Mouse (Mus musculus) MEL (cell line): ENCODE results near the gene Nox3. TPM values are rescaled to one million over a fixed set of nuclear protein-coding genes. Genes with fewer than 3 reads are reported as not detected.

Experiments
- DNase-seq: peaks from one replicate; pipeline ENCODE4 v3.0.0; 2011; ENCODE audit warnings: low read depth, low spot score
- H3K27ac ChIP-seq: 2 replicates; pipeline ENCODE4 v1.5.1; 2012; ENCODE audit warnings: low read depth, mild to moderate bottlenecking, control low read depth, low read length, moderate library complexity; ENCODE audit not compliant: control insufficient read depth
- H3K27me3 ChIP-seq, 2 experiments: fragments of 150-350 bp in 1 of 2; sonication (generic) in 1 of 2; 2 replicates each; pipeline ENCODE4 v1.6.1; 2012; ENCODE audit warnings: low read length in 2 of 2, mild to moderate bottlenecking in 2 of 2, improper control_type of control experiment in 1 of 2, moderate library complexity in 1 of 2; ENCODE audit not compliant: insufficient read depth in 2 of 2, control insufficient read depth in 1 of 2
- H3K36me3 ChIP-seq, 2 experiments: 2 replicates each; pipeline ENCODE4 v1.6.1; 2012 to 2014; ENCODE audit warnings: low read length in 2 of 2, improper control_type of control experiment in 1 of 2, inconsistent platforms in 1 of 2, mild to moderate bottlenecking in 1 of 2; ENCODE audit not compliant: insufficient read depth in 2 of 2, control insufficient read depth in 1 of 2
- H3K4me1 ChIP-seq, 2 experiments: fragments of 150-350 bp in 1 of 2; sonication (generic) in 1 of 2; 2 replicates each; pipeline ENCODE4 v1.6.1; 2012; ENCODE audit warnings: low read length in 2 of 2, improper control_type of control experiment in 1 of 2, mild to moderate bottlenecking in 1 of 2; ENCODE audit not compliant: insufficient read depth in 2 of 2, control insufficient read depth in 1 of 2
- H3K4me3 ChIP-seq, 2 experiments: fragments of 150-350 bp in 1 of 2; sonication (generic) in 1 of 2; 2 replicates each; pipeline ENCODE4 v1.5.1; 2012; ENCODE audit warnings: low read depth in 2 of 2, low read length in 2 of 2, mild to moderate bottlenecking in 2 of 2, moderate library complexity in 2 of 2, control low read depth in 1 of 2, improper control_type of control experiment in 1 of 2; ENCODE audit not compliant: control insufficient read depth in 1 of 2, insufficient read depth in 1 of 2
- H3K79me2 ChIP-seq: 2 replicates; pipeline ENCODE4 v1.6.1; 2012; ENCODE audit warnings: mild to moderate bottlenecking, low read length, moderate library complexity; ENCODE audit not compliant: control insufficient read depth, poor library complexity, insufficient read depth
- H3K9ac ChIP-seq: 2 replicates; pipeline ENCODE4 v1.6.1; 2012; ENCODE audit warnings: low read depth, mild to moderate bottlenecking, control low read depth, low read length, moderate library complexity; ENCODE audit not compliant: control insufficient read depth, poor library complexity, severe bottlenecking
- H3K9me3 ChIP-seq: fragments of 150-350 bp; sonication (generic); replicated peaks from 2 replicates; pipeline ENCODE4 v1.6.1; 2012; ENCODE audit warnings: mild to moderate bottlenecking, low read length, improper control_type of control experiment, moderate library complexity; ENCODE audit not compliant: insufficient read depth
- BHLHE40 ChIP-seq: IDR thresholded peaks from 2 replicates; pipeline ENCODE4 v1.6.1; 2012; ENCODE audit warnings: low read depth, mild to moderate bottlenecking, inconsistent platforms, low read length, improper control_type of control experiment, borderline replicate concordance
- CHD2 ChIP-seq: IDR thresholded peaks from 2 replicates; pipeline ENCODE4 v1.6.1; 2011; ENCODE audit warnings: low read length, improper control_type of control experiment
- E2F4 ChIP-seq: IDR thresholded peaks from 2 replicates; pipeline ENCODE4 v1.6.1; 2011; ENCODE audit warnings: low read depth, low read length, improper control_type of control experiment, borderline replicate concordance
- ETS1 ChIP-seq: IDR thresholded peaks from 2 replicates; pipeline ENCODE4 v1.6.1; 2012; ENCODE audit warnings: low read depth, mild to moderate bottlenecking, inconsistent platforms, low read length, improper control_type of control experiment, moderate library complexity
- GATA1 ChIP-seq: IDR thresholded peaks from 2 replicates; pipeline ENCODE4 v1.6.1; 2011; ENCODE audit warnings: low read depth, low read length, improper control_type of control experiment
- JUND ChIP-seq: IDR thresholded peaks from 2 replicates; pipeline ENCODE4 v1.6.1; 2011; ENCODE audit warnings: low read depth, mild to moderate bottlenecking, improper control_type of control experiment, low read length
- MAZ ChIP-seq: IDR thresholded peaks from 2 replicates; pipeline ENCODE4 v1.6.1; 2012; ENCODE audit warnings: low read depth, mild to moderate bottlenecking, inconsistent platforms, low read length, improper control_type of control experiment
- MYC ChIP-seq: IDR thresholded peaks from 2 replicates; pipeline ENCODE4 v1.6.1; 2011; ENCODE audit warnings: low read depth, mild to moderate bottlenecking, low read length, improper control_type of control experiment, moderate library complexity
- NELFE ChIP-seq: IDR thresholded peaks from 2 replicates; pipeline ENCODE4 v1.6.1; 2011; ENCODE audit warnings: low read depth, low read length, improper control_type of control experiment
- NRF1 ChIP-seq: IDR thresholded peaks from 2 replicates; pipeline ENCODE4 v1.6.1; 2014; ENCODE audit warnings: low read depth, mild to moderate bottlenecking, inconsistent platforms, low read length, improper control_type of control experiment, moderate library complexity; ENCODE audit not compliant: poor library complexity, insufficient read depth, severe bottlenecking
- POLR2AphosphoS5 ChIP-seq: IDR thresholded peaks from 2 replicates; pipeline ENCODE4 v1.6.1; 2012; ENCODE audit warnings: low read depth, borderline replicate concordance, mild to moderate bottlenecking, inconsistent platforms, low read length, moderate library complexity, mixed read lengths
- RAD21 ChIP-seq: IDR thresholded peaks from 2 replicates; pipeline ENCODE4 v1.6.1; 2011; ENCODE audit warnings: mild to moderate bottlenecking, low read depth, low read length, improper control_type of control experiment
- SIN3A ChIP-seq: IDR thresholded peaks from 2 replicates; pipeline ENCODE4 v1.6.1; 2012; ENCODE audit warnings: low read length, improper control_type of control experiment, inconsistent platforms
- SMC3 ChIP-seq: IDR thresholded peaks from 2 replicates; pipeline ENCODE4 v1.6.1; 2011; ENCODE audit warnings: low read depth, low read length, improper control_type of control experiment
- TAL1 ChIP-seq: IDR thresholded peaks from 2 replicates; pipeline ENCODE4 v1.6.1; 2012; ENCODE audit warnings: mild to moderate bottlenecking, inconsistent platforms, low read length, moderate library complexity, mixed read lengths
- TBP ChIP-seq: IDR thresholded peaks from 2 replicates; pipeline ENCODE4 v1.8.0; 2011; ENCODE audit warnings: low read depth, low read length, improper control_type of control experiment
- TCF12 ChIP-seq: IDR thresholded peaks from 2 replicates; pipeline ENCODE4 v1.6.1; 2014; ENCODE audit warnings: low read depth, mild to moderate bottlenecking, inconsistent platforms, low read length, improper control_type of control experiment, moderate library complexity
- UBTF ChIP-seq: IDR thresholded peaks from 2 replicates; pipeline ENCODE4 v1.6.1; 2012; ENCODE audit warnings: low read depth, mild to moderate bottlenecking, inconsistent platforms, low read length, improper control_type of control experiment, moderate library complexity, borderline replicate concordance; ENCODE audit not compliant: insufficient read depth
- USF1 ChIP-seq: IDR thresholded peaks from 2 replicates; pipeline ENCODE4 v1.6.1; 2014; ENCODE audit warnings: low read depth, mild to moderate bottlenecking, inconsistent platforms, low read length, improper control_type of control experiment, moderate library complexity
- USF2 ChIP-seq, 2 experiments: IDR thresholded peaks; 2 replicates each; pipeline ENCODE4 v1.6.1; 2011 to 2012; ENCODE audit warnings: improper control_type of control experiment in 2 of 2, low read length in 2 of 2, borderline replicate concordance in 1 of 2, inconsistent platforms in 1 of 2, low read depth in 1 of 2, mild to moderate bottlenecking in 1 of 2; ENCODE audit not compliant: insufficient read depth in 1 of 2
- ZKSCAN1 ChIP-seq: IDR thresholded peaks from 2 replicates; pipeline ENCODE4 v1.6.1; 2012; ENCODE audit warnings: low read depth, mild to moderate bottlenecking, inconsistent platforms, low read length, improper control_type of control experiment, moderate library complexity
- ZMIZ1 ChIP-seq: IDR thresholded peaks from 2 replicates; pipeline ENCODE4 v1.6.1; 2012; ENCODE audit warnings: low read depth, mild to moderate bottlenecking, inconsistent platforms, low read length, improper control_type of control experiment, moderate library complexity
- polyA plus RNA-seq, 2 experiments: library from polyadenylated mRNA; stranded (reverse) in 1 of 2; unstranded in 1 of 2; fragments of >175 nt in 1 of 2; fragments of >200 nt in 1 of 2; gene quantifications; 2 replicates each; pipeline versions ENCODE4 v1.2.1 to v1.2.4; 2012; ENCODE audit warnings: low replicate concordance in 2 of 2, low read depth in 1 of 2; ENCODE audit not compliant: insufficient read length in 2 of 2, insufficient read depth in 1 of 2, missing spikeins in 1 of 2
- total RNA-seq: library from RNA; depleted of rRNA; stranded (reverse); fragments of 300-350 nt; gene quantifications from 2 replicates; pipeline ENCODE4 v1.2.3, GENCODE M21; 2012

Nox3 gene
- total and polyA plus RNA-seq, 3 experiments = not detected

- H3K27me3 ChIP-seq = no peaks in the 10 kb centered on the region; a peak in 1 of 4 replicates
- DNase-seq = no peak
- H3K9me3 ChIP-seq = no peaks in the 10 kb centered on the region
- no peaks in the 10 kb centered on the region for H3K4me1 ChIP-seq
- no peak overlapping the region for H3K4me3 ChIP-seq
- H3K79me2 ChIP-seq = no peaks in the 10 kb centered on the region
- H3K27ac ChIP-seq = no peak overlapping the region
- H3K9ac ChIP-seq = no peak overlapping the region
- H3K36me3 ChIP-seq = no peaks in the 10 kb centered on the region
- no peak for TF ChIP-seq SIN3A
- TF ChIP-seq NRF1 = no peak
- no peak for TF ChIP-seq JUND
- TF ChIP-seq ZMIZ1 = no peak
These were observed 45.7 kb downstream of the Nox3 start for GRCm38 (mm10) chr17:3650377-3650776.

DNA sequence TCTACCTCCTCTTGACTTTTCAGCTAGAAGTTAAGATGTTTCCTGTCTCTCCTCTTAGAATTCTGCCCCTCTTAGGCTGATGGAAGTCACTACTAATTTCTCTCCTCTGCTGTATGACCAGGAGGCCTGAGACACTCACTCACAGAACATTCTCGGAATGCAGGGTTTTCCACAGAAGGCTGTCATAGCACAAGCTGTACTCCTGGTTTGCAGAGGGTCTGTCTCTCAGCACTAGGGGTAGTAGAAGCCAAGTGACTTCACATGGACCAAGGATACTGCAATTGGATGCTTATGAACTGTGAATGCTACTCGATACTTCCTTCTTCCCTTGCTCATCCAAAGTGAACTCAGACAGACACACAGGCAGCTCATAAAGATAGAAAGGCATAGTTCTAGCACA, 52.5 kb downstream of the Nox3 start:
- TF ChIP-seq CHD2 = no peak
- no peak for TF ChIP-seq POLR2AphosphoS5
- no peak for TF ChIP-seq MAZ
- no peak for TF ChIP-seq MYC
- no peak for TF ChIP-seq USF2 (IDR thresholded peaks at IDR 0.05; ENCODE audit: borderline replicate concordance in 1 of 2, insufficient read depth in 1 of 2, low read depth in 1 of 2, low read length in 2 of 2)
- TF ChIP-seq ZKSCAN1 = no peak
- TF ChIP-seq TBP = no peak
- TF ChIP-seq RAD21 = no peak
- TF ChIP-seq ETS1 = no peak
- TF ChIP-seq NELFE = no peak
- Histone ChIP-seq H3K9me3 (no peaks in the 10 kb centered on the region), H3K9ac (no peak overlapping the region), H3K27me3 (no peaks in the 10 kb centered on the region), H3K27ac (no peak overlapping the region), H3K79me2 (no peaks in the 10 kb centered on the region), H3K4me3 (no peak overlapping the region), H3K36me3 (no peaks in the 10 kb centered on the region), H3K4me1 (no peaks in the 10 kb centered on the region)
- no peak for DNase-seq

DNA sequence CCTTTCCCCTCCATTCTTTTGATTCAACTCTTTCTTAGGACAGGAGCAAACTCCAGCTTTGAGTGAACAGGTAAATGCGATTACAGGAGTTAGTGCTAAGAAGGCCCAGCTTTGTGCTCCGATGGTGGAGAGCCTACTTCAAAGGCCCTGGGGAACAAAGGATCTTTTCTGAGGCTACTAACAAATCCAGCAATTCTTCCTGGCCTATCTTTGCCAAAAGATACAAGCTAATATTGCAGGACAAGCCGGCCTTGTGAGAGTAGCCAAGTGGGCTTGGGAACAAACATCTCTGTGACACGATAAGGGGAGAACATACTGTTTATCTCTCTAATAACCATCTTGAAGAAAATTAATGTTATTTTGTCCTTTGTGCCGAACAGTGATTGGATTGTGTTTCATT, 54.6 kb downstream of the Nox3 start:
- Histone ChIP-seq H3K79me2 (no peaks in the 10 kb centered on the region), H3K9ac (no peak overlapping the region), H3K36me3 (no peaks in the 10 kb centered on the region), H3K9me3 (no peaks in the 10 kb centered on the region), H3K4me1 (no peaks in the 10 kb centered on the region), H3K4me3 (no peak overlapping the region), H3K27ac (no peak overlapping the region), H3K27me3 (no peaks in the 10 kb centered on the region)
- no peak for TF ChIP-seq SMC3
- TF ChIP-seq E2F4 = no peak
- no peak for TF ChIP-seq JUND
- no peak for TF ChIP-seq BHLHE40
- no peak for TF ChIP-seq UBTF
- TF ChIP-seq SIN3A = no peak
- no peak for TF ChIP-seq TAL1
- no peak for TF ChIP-seq GATA1
- TF ChIP-seq USF1 = no peak
- TF ChIP-seq TCF12 = no peak
- no peak for DNase-seq
